Mouse (Mus musculus): Measurements from ENCODE around the gene Cib4. TPM values are rescaled to one million over a fixed set of nuclear protein-coding genes. Genes with fewer than 3 reads are reported as not detected.

The Cib4 gene
- polyA plus RNA-seq, 1 experiment from 2014 or later = not detected

DNA sequence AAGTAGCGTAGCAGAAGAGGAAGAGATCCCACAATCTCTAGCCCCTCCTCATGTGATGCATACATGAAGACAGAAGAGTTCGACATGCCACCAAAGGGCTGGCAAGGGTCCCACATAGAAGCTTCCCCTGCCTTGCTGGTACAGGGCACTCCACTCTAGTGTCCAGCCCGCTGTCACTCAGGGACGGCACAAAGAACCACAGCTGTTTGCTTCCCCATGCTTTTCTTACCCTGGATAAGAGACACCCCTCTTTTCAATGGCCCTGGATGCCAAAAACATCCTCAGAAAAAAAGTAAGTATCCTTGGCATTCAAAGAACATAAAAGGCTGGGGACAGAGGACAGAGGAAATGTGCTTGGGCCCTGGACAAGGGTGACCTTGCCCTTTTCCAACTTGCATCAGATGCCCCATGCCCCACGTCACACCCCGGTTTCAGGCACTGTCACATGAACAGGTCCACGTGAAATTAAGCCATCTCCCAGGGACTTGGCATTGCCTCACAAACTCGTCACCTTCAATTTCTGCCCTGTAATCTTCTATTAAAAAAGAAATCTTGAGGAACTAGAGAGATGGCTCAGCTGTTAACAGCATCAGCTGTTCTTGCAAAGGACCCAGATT is 5.5 kb upstream of the Cib4 start:
- WGBS (ENCODE audit: missing documents) = 89% methylated on average over 8 of the region's 8 CpGs
- no peak overlapping the region for H3K4me3 ChIP-seq (ENCODE audit: inconsistent target)

DNA sequence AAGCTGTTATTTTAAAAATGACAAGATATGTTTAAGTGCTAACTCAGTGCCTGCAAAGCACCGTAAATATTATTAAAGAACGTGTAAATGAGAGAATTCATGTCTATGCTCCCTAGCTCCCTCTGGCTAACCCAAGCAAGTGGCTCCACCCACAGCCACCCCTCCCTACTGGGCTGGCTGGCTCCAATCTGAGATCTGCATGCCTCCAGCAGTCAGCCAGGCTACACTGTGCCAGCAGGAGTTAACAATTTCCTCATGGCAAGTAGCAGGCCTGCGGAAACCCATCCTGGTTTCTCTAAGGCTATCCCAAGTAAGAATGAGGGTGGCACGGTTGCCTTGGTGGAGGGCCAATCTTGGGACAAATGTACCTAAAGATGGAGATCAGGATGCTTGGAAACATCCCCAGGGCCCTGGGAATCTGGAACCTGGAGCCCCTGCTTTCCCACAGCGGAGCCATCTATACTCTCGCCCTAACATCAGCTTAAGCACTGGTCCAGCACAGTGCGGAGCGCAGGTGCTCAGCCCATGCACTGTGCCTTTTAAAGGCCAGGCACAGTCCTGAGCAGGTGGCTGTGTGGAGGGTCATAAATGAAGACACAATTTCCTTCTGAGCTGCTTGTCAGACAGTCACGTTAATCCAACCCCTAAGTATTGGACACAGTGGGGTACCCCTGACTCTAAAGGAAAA is 4.8 kb upstream of the Cib4 start:
- H3K4me3 ChIP-seq (ENCODE audit: inconsistent target) = no peak overlapping the region
- H3K27ac ChIP-seq = no peak overlapping the region
- WGBS (ENCODE audit: missing documents) = 78% methylated on average over 9 of the region's 9 CpGs
- H3K79me2 ChIP-seq (ENCODE audit: inconsistent target) = no peaks in the 10 kb centered on the region
- no peaks in the 10 kb centered on the region for H3K36me3 ChIP-seq (ENCODE audit: inconsistent target)

More for the DNA sequence above, 5.5 kb upstream of the Cib4 start:
- H3K79me2 ChIP-seq (ENCODE audit: inconsistent target) = no peaks in the 10 kb centered on the region
- no peaks in the 10 kb centered on the region for H3K36me3 ChIP-seq (ENCODE audit: inconsistent target)
- no peak overlapping the region for H3K27ac ChIP-seq

DNA sequence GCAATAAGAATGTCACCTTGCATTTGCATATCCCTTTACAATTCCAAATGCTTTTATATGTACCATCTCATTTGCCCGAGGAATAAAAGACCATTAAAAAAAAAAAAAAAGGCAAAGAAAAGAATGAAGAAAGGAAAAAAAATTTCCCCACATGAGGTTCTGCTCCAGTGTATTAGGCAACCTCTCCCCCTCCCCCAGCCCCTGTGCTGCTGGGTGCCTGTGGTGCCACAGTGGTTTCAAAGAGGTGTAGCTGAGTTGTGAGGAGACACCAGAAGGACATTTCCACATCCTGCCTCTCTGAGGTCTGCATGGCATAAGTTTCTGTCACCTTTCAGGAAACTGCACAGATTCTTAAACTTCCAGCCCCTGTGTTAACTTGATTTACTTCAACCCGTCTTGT is 3.0 kb upstream of the Cib4 start:
- H3K27ac ChIP-seq = no peak overlapping the region
- 35% methylated on average over 2 of the region's 2 CpGs for WGBS (ENCODE audit: missing documents)
- no peaks in the 10 kb centered on the region for H3K79me2 ChIP-seq (ENCODE audit: inconsistent target)
- H3K36me3 ChIP-seq (ENCODE audit: inconsistent target) = no peaks in the 10 kb centered on the region
- no peak overlapping the region for H3K4me3 ChIP-seq (ENCODE audit: inconsistent target)

DNA sequence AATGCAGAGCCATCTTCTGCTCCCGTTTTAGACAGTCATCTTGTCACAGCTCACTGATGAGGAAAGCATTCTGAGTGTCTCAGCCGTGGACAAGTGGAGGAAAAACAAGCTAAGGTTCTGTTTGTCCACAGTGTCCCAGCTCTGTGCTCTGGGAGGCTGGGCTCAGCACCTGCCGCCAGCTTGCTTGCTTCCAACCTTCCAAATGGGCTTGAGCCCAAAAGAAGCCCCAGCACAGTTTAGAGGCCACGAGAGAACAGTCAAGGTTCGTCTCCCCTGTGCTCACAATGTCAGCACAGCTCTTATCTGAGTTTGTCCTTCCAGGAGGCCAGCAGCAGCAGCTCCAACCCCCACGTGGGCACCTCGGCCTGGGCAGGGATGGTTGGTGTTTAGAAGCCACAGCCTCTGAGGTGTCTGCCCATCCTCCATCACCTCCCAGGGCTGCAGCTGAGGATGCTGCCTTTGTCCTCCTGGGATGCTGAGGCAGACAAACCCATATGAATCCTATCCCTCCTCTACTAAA is 9.5 kb downstream of the Cib4 start:
- H3K36me3 ChIP-seq (ENCODE audit: inconsistent target) = no peaks in the 10 kb centered on the region
- H3K4me3 ChIP-seq (ENCODE audit: inconsistent target) = no peak overlapping the region
- no peaks in the 10 kb centered on the region for H3K79me2 ChIP-seq (ENCODE audit: inconsistent target)
- 82% methylated on average over 7 of the region's 7 CpGs for WGBS (ENCODE audit: missing documents)
- H3K27ac ChIP-seq = no peak overlapping the region

DNA sequence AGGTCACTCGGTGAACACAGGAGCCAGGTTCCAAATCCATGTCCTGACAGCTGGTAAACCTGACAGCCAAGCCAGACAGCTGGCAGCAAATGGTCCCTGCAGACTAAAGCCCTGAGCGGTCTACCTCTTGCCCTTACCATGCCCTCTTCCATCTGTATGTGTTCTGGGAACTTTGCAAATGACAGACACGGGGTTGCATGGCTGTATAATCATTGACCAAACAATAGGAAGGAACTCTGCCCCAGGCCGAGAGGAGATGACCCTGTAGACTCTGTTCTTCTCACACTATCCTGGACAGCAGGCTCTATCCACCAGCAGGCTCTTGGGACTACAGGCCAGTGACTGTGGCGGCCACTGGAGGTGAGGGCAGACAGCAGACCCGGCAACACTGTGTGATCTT is 11.0 kb downstream of the Cib4 start:
- 87% methylated on average over 6 of the region's 6 CpGs for WGBS (ENCODE audit: missing documents)
- no peak overlapping the region for H3K4me3 ChIP-seq (ENCODE audit: inconsistent target)
- no peaks in the 10 kb centered on the region for H3K36me3 ChIP-seq (ENCODE audit: inconsistent target)
- no peaks in the 10 kb centered on the region for H3K79me2 ChIP-seq (ENCODE audit: inconsistent target)
- no peak overlapping the region for H3K27ac ChIP-seq

DNA sequence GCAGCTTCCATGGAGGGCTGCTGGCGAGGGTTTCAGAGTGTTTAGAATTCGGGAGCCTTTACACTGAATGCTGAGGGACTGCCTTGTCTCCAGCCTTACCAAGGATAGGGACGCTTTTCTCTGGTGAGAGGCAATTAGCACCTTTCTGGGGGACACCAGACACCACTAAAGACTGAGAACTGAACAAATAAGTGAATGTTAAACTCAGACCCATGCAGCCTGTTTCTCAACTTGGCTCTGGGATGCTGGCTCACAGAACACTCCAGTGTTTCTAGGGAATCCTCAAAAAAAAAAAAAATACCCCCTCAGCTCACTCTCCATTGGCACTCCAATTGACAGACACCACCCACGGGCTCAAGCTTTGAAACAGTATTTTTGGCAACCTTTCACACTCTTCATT is 16.7 kb downstream of the Cib4 start:
- Histone ChIP-seq H3K36me3 (ENCODE audit: inconsistent target) (no peaks in the 10 kb centered on the region), H3K4me3 (ENCODE audit: inconsistent target) (no peak overlapping the region), H3K27ac (no peak overlapping the region), H3K79me2 (ENCODE audit: inconsistent target) (no peaks in the 10 kb centered on the region)
- WGBS (ENCODE audit: missing documents) = 70% methylated on average over 4 of the region's 4 CpGs

DNA sequence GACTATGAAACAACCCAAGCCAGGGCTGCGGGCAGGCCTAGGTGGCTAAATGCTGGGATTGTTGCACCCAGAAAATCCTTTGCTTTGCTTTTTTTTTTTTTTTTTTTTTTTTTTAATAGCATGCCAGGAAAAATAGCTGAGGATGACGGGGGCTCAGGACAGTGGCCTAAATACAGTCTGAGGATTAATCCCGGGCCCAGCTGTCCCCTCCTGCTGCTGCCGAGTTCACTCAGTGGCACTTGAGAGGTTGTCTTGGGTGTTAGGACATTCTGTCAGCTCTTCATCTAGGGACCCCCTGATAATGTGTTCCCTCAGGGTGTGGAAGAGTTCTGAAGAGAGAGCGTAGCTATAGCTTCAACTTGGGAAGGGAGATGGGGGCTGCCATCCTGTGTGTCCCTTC is 18.5 kb downstream of the Cib4 start:
- Histone ChIP-seq H3K4me3 (ENCODE audit: inconsistent target) (no peak overlapping the region), H3K36me3 (ENCODE audit: inconsistent target) (no peaks in the 10 kb centered on the region), H3K79me2 (ENCODE audit: inconsistent target) (no peaks in the 10 kb centered on the region), H3K27ac (no peak overlapping the region)
- WGBS (ENCODE audit: missing documents) = 88% methylated on average over 5 of the region's 5 CpGs

DNA sequence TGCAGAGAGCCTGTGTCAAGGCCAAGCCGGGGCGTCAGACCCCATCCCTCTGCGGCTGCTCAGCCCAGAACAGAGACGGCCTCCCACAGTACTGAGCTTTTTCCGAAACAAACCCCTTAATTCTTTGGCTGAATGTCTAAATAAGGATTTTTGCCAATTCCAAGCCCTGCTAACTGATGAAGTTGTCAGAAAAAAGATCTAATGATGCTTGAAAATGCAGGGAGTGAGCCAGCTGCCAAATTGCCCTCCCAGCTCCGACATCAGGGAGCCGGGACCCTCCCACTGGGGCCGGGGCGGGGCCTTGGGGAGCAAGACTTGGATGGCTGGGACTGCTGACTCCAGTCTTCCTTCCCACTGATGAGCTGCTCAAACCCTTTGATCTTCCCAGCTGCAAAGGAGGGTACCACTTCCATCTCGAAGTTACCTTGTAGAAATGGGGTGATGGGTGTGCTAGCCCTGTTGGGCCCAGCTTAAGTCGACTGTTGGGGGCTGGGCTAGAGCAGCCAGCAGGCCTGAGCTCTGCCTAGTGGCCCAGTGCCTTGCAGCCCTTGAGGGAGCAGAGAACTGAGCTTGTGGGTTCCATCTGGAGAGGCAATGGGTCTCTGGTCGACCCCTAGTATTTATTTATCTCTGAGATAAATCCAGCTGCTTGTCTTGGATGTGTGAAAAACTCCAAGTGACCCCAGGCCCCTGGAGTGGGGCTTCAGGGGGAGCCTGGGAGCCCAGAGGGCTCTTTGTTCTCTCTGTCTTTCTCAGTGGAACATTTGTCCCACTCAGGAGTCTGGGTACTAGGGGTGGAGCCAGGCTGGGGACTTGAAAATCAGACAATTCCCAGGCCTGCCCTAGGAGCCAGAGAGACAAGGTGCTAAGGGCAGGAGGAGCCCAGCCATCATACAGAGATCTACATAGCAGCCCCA is 19.5 kb downstream of the Cib4 start:
- no peak overlapping the region for H3K4me3 ChIP-seq (ENCODE audit: inconsistent target)
- 88% methylated on average over 12 of the region's 12 CpGs for WGBS (ENCODE audit: missing documents)
- no peaks in the 10 kb centered on the region for H3K79me2 ChIP-seq (ENCODE audit: inconsistent target)
- H3K36me3 ChIP-seq (ENCODE audit: inconsistent target) = no peaks in the 10 kb centered on the region
- H3K27ac ChIP-seq = no peak overlapping the region

DNA sequence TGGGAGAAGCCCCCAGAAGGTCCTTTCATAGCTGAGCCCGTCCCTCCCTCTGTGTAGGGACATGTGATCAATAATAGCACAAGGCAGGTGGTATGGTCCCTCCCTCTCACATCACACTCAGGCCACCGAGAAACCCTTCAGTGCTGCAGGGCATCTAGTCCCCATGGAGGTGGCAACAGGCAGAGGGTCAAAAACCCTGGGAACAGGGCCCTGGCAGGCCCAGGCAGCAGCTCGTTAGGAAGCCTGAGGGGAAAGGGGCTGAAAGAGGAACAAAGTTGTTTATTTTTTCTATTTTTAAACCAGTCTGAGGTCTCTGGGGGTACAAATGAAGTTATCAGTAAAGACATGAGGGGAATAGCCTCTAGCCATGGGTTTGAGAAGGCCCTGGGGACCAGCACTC is 21.4 kb downstream of the Cib4 start:
- H3K4me3 ChIP-seq (ENCODE audit: inconsistent target) = no peak overlapping the region
- H3K36me3 ChIP-seq (ENCODE audit: inconsistent target) = no peaks in the 10 kb centered on the region
- H3K79me2 ChIP-seq (ENCODE audit: inconsistent target) = no peaks in the 10 kb centered on the region
- no peak overlapping the region for H3K27ac ChIP-seq
- 48% methylated on average over 3 of the region's 3 CpGs for WGBS (ENCODE audit: missing documents)

DNA sequence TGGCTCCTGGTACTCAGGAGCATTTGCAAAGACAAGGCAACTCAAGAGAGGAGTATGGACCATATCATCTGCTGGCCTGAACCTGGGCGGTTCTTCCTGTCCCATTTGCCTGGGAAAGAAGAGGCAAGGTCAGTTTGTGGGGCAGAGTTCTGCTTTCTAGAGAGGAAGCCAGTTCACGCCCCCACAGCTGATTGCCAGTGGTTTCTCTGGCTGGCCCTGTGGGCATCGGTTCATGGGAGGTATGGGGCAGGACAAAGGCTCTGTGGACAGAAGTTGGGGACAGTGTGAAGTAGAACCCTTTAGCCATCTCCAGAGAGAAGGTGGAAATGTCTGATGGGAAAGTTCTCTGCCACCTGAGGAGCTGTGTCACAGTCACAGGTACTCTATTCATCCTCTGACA is 22.5 kb downstream of the Cib4 start:
- WGBS (ENCODE audit: missing documents) = 9% methylated on average over 3 of the region's 3 CpGs
- no peak overlapping the region for H3K4me3 ChIP-seq (ENCODE audit: inconsistent target)
- no peak overlapping the region for H3K27ac ChIP-seq
- H3K36me3 ChIP-seq (ENCODE audit: inconsistent target) = no peaks in the 10 kb centered on the region
- H3K79me2 ChIP-seq (ENCODE audit: inconsistent target) = no peaks in the 10 kb centered on the region

DNA sequence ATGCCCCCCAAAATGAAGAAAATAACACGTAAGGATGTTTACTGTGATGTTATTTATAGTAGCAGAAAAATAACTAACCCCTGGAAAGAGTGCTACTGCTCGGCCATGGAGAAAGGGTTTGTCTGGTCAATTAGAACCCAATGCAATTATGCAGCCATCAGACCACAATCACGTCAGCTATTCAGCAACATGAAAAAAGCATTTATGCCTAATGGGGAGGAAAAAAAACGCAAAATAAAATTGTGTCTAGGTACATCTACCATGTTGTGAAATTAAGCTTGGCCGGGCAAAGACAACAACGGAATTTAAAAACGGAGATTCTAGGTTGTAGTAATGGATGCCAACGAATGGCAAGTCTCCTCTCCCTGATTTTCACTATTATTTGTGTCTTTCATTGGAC is 23.2 kb downstream of the Cib4 start:
- Histone ChIP-seq H3K27ac (no peak overlapping the region), H3K4me3 (ENCODE audit: inconsistent target) (no peak overlapping the region), H3K36me3 (ENCODE audit: inconsistent target) (no peaks in the 10 kb centered on the region), H3K79me2 (ENCODE audit: inconsistent target) (no peaks in the 10 kb centered on the region)
- 92% methylated on average over 8 of the region's 8 CpGs for WGBS (ENCODE audit: missing documents)

DNA sequence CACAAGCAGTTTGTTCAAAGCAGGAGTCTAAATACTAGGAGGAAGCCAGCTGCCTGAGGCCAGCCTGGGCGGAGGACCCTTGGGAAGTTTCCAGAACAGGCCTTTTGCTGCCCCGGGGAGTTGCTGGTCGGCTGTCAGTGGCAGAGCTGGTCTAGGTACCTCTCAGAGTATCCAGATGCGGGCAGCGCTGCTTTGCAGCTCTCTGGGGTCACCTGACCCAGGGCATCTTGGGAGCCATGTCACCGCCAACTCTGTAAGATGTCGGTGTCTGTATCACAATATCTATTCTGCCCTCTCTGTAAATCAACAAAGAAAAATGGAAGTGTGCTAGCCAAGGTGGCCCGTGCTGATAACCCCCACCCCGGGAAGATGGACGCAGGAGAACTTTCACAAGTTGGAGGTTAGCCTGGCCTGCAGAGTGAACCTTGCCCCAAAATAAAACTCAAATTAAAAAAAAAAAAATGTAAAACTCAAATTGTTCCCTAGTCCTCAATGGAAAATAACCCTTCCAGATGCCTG is 25.4 kb downstream of the Cib4 start:
- H3K27ac ChIP-seq = no peak overlapping the region
- no peaks in the 10 kb centered on the region for H3K79me2 ChIP-seq (ENCODE audit: inconsistent target)
- H3K36me3 ChIP-seq (ENCODE audit: inconsistent target) = no peaks in the 10 kb centered on the region
- no peak overlapping the region for H3K4me3 ChIP-seq (ENCODE audit: inconsistent target)
- WGBS (ENCODE audit: missing documents) = 88% methylated on average over 10 of the region's 10 CpGs

DNA sequence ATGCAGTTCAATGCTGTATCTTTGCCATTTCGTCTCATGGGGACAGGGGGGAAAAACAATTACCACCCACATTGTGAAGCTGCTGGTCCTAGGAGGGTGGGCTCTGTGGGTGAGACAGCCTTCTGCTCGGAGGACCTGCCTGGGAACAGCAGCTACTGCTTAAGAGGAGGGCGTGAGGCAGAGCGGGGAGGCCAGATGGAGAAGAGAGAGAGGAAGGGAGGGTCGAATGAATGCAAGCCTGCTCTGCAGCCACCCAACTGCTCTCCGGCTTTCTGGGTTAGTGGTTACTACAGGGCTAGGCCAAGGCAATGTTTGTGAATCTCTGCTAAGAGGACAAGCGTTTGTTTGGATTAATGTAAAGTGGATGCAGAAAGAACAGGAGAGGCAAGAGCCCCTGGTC is 26.1 kb downstream of the Cib4 start:
- Histone ChIP-seq H3K27ac (no peak overlapping the region), H3K4me3 (ENCODE audit: inconsistent target) (no peak overlapping the region), H3K36me3 (ENCODE audit: inconsistent target) (no peaks in the 10 kb centered on the region), H3K79me2 (ENCODE audit: inconsistent target) (no peaks in the 10 kb centered on the region)
- WGBS (ENCODE audit: missing documents) = 85% methylated on average over 6 of the region's 7 CpGs

DNA sequence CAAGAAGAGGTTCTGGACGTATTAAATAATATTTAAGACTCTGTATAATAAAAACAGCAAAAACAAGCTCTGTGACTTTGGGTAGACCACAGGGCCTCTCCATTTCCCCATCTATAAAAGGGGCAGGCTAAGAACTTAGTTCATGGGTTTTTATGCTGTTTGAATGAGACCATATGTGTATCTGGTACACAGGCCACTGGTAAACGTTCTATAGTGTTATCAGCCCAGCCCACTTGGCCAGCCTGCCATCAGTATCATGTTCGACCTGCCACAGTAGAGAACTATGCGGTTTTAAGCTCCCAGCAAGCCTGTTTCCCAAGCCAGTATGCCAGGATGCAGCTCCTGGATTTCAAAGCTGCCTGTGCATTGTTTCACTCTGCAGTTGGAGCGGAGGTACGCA is 27.1 kb downstream of the Cib4 start:
- H3K79me2 ChIP-seq (ENCODE audit: inconsistent target) = no peaks in the 10 kb centered on the region
- 86% methylated on average over 6 of the region's 6 CpGs for WGBS (ENCODE audit: missing documents)
- no peak overlapping the region for H3K4me3 ChIP-seq (ENCODE audit: inconsistent target)
- H3K36me3 ChIP-seq (ENCODE audit: inconsistent target) = no peaks in the 10 kb centered on the region
- no peak overlapping the region for H3K27ac ChIP-seq

DNA sequence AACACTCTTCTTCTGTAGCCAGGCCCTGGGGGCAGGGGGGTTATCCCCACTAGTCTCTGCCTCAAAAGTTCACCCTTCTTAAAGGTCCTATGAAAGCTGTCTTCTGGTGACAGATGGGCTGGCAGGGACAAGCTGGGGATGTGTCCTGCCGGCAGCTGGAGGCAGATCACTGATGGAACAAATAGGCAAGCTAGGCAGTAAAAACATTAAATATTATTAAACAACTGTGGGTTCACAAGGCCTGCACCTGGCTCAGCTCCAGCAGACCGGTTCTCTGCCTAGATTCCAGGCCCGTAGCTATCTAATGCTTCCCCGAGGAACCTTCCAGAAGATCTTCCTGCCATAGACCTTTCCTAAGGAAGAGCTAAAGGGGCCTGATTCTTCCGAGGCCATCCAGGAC is 27.5 kb downstream of the Cib4 start:
- no peaks in the 10 kb centered on the region for H3K36me3 ChIP-seq (ENCODE audit: inconsistent target)
- H3K79me2 ChIP-seq (ENCODE audit: inconsistent target) = no peaks in the 10 kb centered on the region
- no peak overlapping the region for H3K27ac ChIP-seq
- no peak overlapping the region for H3K4me3 ChIP-seq (ENCODE audit: inconsistent target)
- 97% methylated on average over 5 of the region's 5 CpGs for WGBS (ENCODE audit: missing documents)
